Comparison of ENCODE assay signal across 29 mouse cellular contexts in genomic region chr11:74411943-74412342, GRCm38 (mm10). TPM values are rescaled to one million over a fixed set of nuclear protein-coding genes. Genes with fewer than 3 reads are reported as not detected.
A peak's percentile ranks its signal among the peaks of the same experiment; 100 is the strongest.
DNase-seq lines count a peak whose midpoint lies in the region; ATAC-seq and TF ChIP-seq lines count a peak whose summit lies in the region.
"Had no signal": no experiment of that assay in that cellular context is flagged by ENCODE, and none has a peak within 500 bp of the region (broad histone marks: within the 10 kb centered on the region; RNA-seq: fewer than 3 reads in every experiment).

No protein-coding gene starts in this region.

- no peak overlapping the region for H3K9ac ChIP-seq in midbrain, embryonic 11.5 days (ENCODE audit: low read length)
- no peak overlapping the region for H3K9ac ChIP-seq in MEL (ENCODE audit: control insufficient read depth, low read depth, low read length, poor library complexity, severe bottlenecking)
- H3K9ac ChIP-seq: embryonic facial prominence, embryonic 13.5 days; embryonic facial prominence, embryonic 15.5 days; forebrain, embryonic 12.5 days had no signal

- TF ChIP-seq EP300 in MEL (IDR thresholded peaks at IDR 0.05; ENCODE audit: low read depth in 1 of 2, low read length in 2 of 2) = no peak

- TF ChIP-seq CTCF in MEL (IDR thresholded peaks at IDR 0.05 in 2 of 3, conservative IDR thresholded peaks at IDR 0.05 in 1 of 3; ENCODE audit: control insufficient read depth in 1 of 3, insufficient read depth in 1 of 3, low read depth in 2 of 3, low read length in 3 of 3, poor library complexity in 1 of 3, severe bottlenecking in 1 of 3) = no peak

- H3K4me2 ChIP-seq in midbrain, embryonic 11.5 days = no peak overlapping the region
- H3K4me2 ChIP-seq: embryonic facial prominence, embryonic 13.5 days; embryonic facial prominence, embryonic 15.5 days; forebrain, embryonic 12.5 days had no signal

- no peaks in the 10 kb centered on the region for H3K9me3 ChIP-seq in midbrain, embryonic 10.5 days (replicated peaks)
- H3K9me3 ChIP-seq in midbrain, embryonic 11.5 days (ENCODE audit: control insufficient read depth, low read length) = no peaks in the 10 kb centered on the region
- no peaks in the 10 kb centered on the region for H3K9me3 ChIP-seq in MEL (replicated peaks; ENCODE audit: insufficient read depth, low read length)
- H3K9me3 ChIP-seq: embryonic facial prominence, embryonic 13.5 days; embryonic facial prominence, embryonic 15.5 days; forebrain, embryonic 10.5 days; forebrain, embryonic 12.5 days; G1E had no signal

- peak overlapping the region; percentile 28; the same call in 1 of the 2 replicates for H3K27ac ChIP-seq in midbrain, embryonic 10.5 days (replicated peaks)
- H3K27ac ChIP-seq in midbrain, embryonic 11.5 days (ENCODE audit: low read depth, low read length) = no peak overlapping the region
- no peak overlapping the region for H3K27ac ChIP-seq in MEL (ENCODE audit: control insufficient read depth, low read depth, low read length)
- H3K27ac ChIP-seq: embryonic facial prominence, embryonic 13.5 days; embryonic facial prominence, embryonic 15.5 days; forebrain, embryonic 10.5 days; forebrain, embryonic 12.5 days had no signal

- no peaks in the 10 kb centered on the region for H3K27me3 ChIP-seq in midbrain, embryonic 10.5 days (ENCODE audit: low read depth, poor library complexity, severe bottlenecking)
- H3K27me3 ChIP-seq in midbrain, embryonic 11.5 days (ENCODE audit: control insufficient read depth, insufficient read depth, low read length) = no peaks in the 10 kb centered on the region
- no peaks in the 10 kb centered on the region for H3K27me3 ChIP-seq in MEL (ENCODE audit: control insufficient read depth in 1 of 2, insufficient read depth in 2 of 2, low read length in 2 of 2)
- H3K27me3 ChIP-seq: CH12.LX; embryonic facial prominence, embryonic 13.5 days; embryonic facial prominence, embryonic 15.5 days; forebrain, embryonic 12.5 days had no signal

- no peak for ATAC-seq in midbrain, embryonic 11.5 days (ENCODE audit: low FRiP score)
- ATAC-seq: CD4-positive, CD25-positive, alpha-beta regulatory T cell, adult 4 months; forebrain, embryonic 14.5 days; forebrain, embryonic 16.5 days had no signal

- 70% methylated on average over 3 of the region's 3 CpGs for WGBS in midbrain, embryonic 10.5 days
- 72% methylated on average over 3 of the region's 3 CpGs for WGBS in midbrain, embryonic 11.5 days

- no peaks in the 10 kb centered on the region for H3K36me3 ChIP-seq in midbrain, embryonic 10.5 days
- H3K36me3 ChIP-seq in midbrain, embryonic 11.5 days (ENCODE audit: control insufficient read depth, insufficient read depth, low read length) = no peaks in the 10 kb centered on the region
- peaks cover 0 to 24% of the 10 kb centered on the region in 2 experiments; a peak in 3 of 4 replicates for H3K36me3 ChIP-seq in MEL (ENCODE audit: control insufficient read depth in 1 of 2, insufficient read depth in 2 of 2, low read length in 2 of 2)
- H3K36me3 ChIP-seq: embryonic facial prominence, embryonic 13.5 days; embryonic facial prominence, embryonic 15.5 days; forebrain, embryonic 10.5 days; forebrain, embryonic 12.5 days had no signal

- H3K79me2 ChIP-seq in MEL (ENCODE audit: control insufficient read depth, insufficient read depth, low read length, poor library complexity) = no peaks in the 10 kb centered on the region

- peak; percentile 65 to 70 for DNase-seq in cerebellum, postnatal 10 days
- DNase-seq in cerebellum, adult 11 months = no peak
- DNase-seq in midbrain, embryonic 10.5 days (ENCODE audit: low spot score) = no peak
- DNase-seq in midbrain, embryonic 11.5 days (ENCODE audit: low spot score, missing footprints) = no peak
- peak; percentile 19 for DNase-seq in MEL (ENCODE audit: low read depth, low spot score)
- DNase-seq: adrenal gland, adult 2 months; adrenal gland, postnatal 25 days; B cell, adult 2 months; cerebellum, adult 11-12 months; cerebellum, adult 2 months; cerebellum, adult 9-11 months; cerebellum, postnatal 36 days; embryo, embryonic 11 days had no signal

- H3K4me1 ChIP-seq in midbrain, embryonic 10.5 days = peaks cover 27% of the 10 kb centered on the region
- H3K4me1 ChIP-seq in midbrain, embryonic 11.5 days (ENCODE audit: control insufficient read depth, insufficient read depth, low read length) = no peaks in the 10 kb centered on the region
- peaks cover 17 to 31% of the 10 kb centered on the region in 2 experiments for H3K4me1 ChIP-seq in MEL (ENCODE audit: control insufficient read depth in 1 of 2, insufficient read depth in 2 of 2, low read length in 2 of 2)

- TF ChIP-seq POLR2A in MEL (IDR thresholded peaks at IDR 0.05; ENCODE audit: control insufficient read depth in 1 of 2, insufficient read depth in 1 of 2, low read depth in 1 of 2, low read length in 2 of 2, poor library complexity in 1 of 2) = no peak

- H3K4me3 ChIP-seq in midbrain, embryonic 10.5 days = no peak overlapping the region
- no peak overlapping the region for H3K4me3 ChIP-seq in midbrain, embryonic 11.5 days (ENCODE audit: low read depth, low read length)
- H3K4me3 ChIP-seq in MEL (ENCODE audit: control insufficient read depth in 1 of 2, insufficient read depth in 1 of 2, low read depth in 2 of 2, low read length in 2 of 2) = no peak overlapping the region
- H3K4me3 ChIP-seq: embryonic facial prominence, embryonic 13.5 days; embryonic facial prominence, embryonic 15.5 days; erythroblast, embryonic 14.5 days; forebrain, embryonic 10.5 days; forebrain, embryonic 12.5 days had no signal

- no peak for TF ChIP-seq RAD21 in MEL (IDR thresholded peaks at IDR 0.05; ENCODE audit: low read depth, low read length)

TF ChIP-seq in MEL, 35 proteins besides CTCF, POLR2A, EP300 and RAD21:
- no peak for TF ChIP-seq NELFE (IDR thresholded peaks at IDR 0.05; ENCODE audit: low read depth, low read length)
- no peak for TF ChIP-seq TCF12 (IDR thresholded peaks at IDR 0.05; ENCODE audit: low read depth, low read length)
- no peak for TF ChIP-seq ZNF384 (IDR thresholded peaks at IDR 0.05; ENCODE audit: low read depth, low read length)
- TF ChIP-seq MYC (IDR thresholded peaks at IDR 0.05; ENCODE audit: low read depth, low read length) = no peak

RNA-seq across cellular contexts. Expression of gene Olfr412, which starts 50.1 kb away (rescaled TPM):
- not detected in 2 replicates for polyA plus RNA-seq in midbrain, embryonic 10.5 days (2016; fragmentation: Nextera tagmentation; extraction: Ambion mirVana)
- polyA plus RNA-seq in midbrain, embryonic 11.5 days (2014; fragmentation: Nextera tagmentation; extraction: Ambion mirVana) = not detected in 2 replicates
- not detected in 2 replicates for total RNA-seq in MEL (2012; rRNA removed)
- not detected for polyA plus RNA-seq in MEL (2012; ENCODE audit: insufficient read depth in 1 of 2, insufficient read length in 2 of 2, low read depth in 1 of 2, low replicate concordance in 2 of 2, missing spikeins in 1 of 2)
- total RNA-seq: adrenal gland, adult 2 months; adrenal gland, postnatal 10 days; adrenal gland, postnatal 25 days; adrenal gland, postnatal 4 days; CH12.LX; common myeloid progenitor, adult 5-6 weeks had no signal
- polyA plus RNA-seq: adrenal gland, adult 2 months; brain, embryonic 14.5 days; CD4-positive, CD25-positive, alpha-beta regulatory T cell, adult 4 months; cerebellum, adult 2 months; embryonic facial prominence, embryonic 11.5 days; embryonic facial prominence, embryonic 13.5 days; embryonic facial prominence, embryonic 15.5 days; erythroblast, embryonic 14.5 days; forebrain, embryonic 10.5 days; forebrain, embryonic 12.5 days; forebrain, embryonic 14.5 days; forebrain, embryonic 16.5 days; frontal cortex, adult 2 months; G1E had no signal

RNA-seq across cellular contexts. Expression of gene Olfr411, which starts 59.5 kb away (rescaled TPM):
- polyA plus RNA-seq in midbrain, embryonic 10.5 days (2016; fragmentation: Nextera tagmentation; extraction: Ambion mirVana) = not detected in 2 replicates
- polyA plus RNA-seq in midbrain, embryonic 11.5 days (2014; fragmentation: Nextera tagmentation; extraction: Ambion mirVana) = not detected in 2 replicates
- not detected in 2 replicates for total RNA-seq in MEL (2012; rRNA removed)
- not detected for polyA plus RNA-seq in MEL (2012; ENCODE audit: insufficient read depth in 1 of 2, insufficient read length in 2 of 2, low read depth in 1 of 2, low replicate concordance in 2 of 2, missing spikeins in 1 of 2)
- total RNA-seq: adrenal gland, adult 2 months; adrenal gland, postnatal 10 days; adrenal gland, postnatal 25 days; adrenal gland, postnatal 4 days; CH12.LX; common myeloid progenitor, adult 5-6 weeks had no signal
- polyA plus RNA-seq: adrenal gland, adult 2 months; brain, embryonic 14.5 days; CD4-positive, CD25-positive, alpha-beta regulatory T cell, adult 4 months; cerebellum, adult 2 months; embryonic facial prominence, embryonic 11.5 days; embryonic facial prominence, embryonic 13.5 days; erythroblast, embryonic 14.5 days; forebrain, embryonic 10.5 days; forebrain, embryonic 12.5 days; forebrain, embryonic 14.5 days; forebrain, embryonic 16.5 days; frontal cortex, adult 2 months; G1E had no signal

Comparison
In these comparisons a context has a peak if more than half of its experiments do, and no peak if none do; other contexts are left out.
1. DNase-seq: peak in cerebellum, postnatal 10 days (2 of 2) and MEL (single experiment); none in cerebellum, adult 11 months (single experiment), midbrain, embryonic 10.5 days (single experiment) and midbrain, embryonic 11.5 days (single experiment).